Mouse (Mus musculus): ENCODE data around the gene B4gat1. TPM values are rescaled to one million over a fixed set of nuclear protein-coding genes. Genes with fewer than 3 reads are reported as not detected.
A peak's percentile ranks its signal among the peaks of the same experiment; 100 is the strongest.

B4gat1 gene
- polyA plus RNA-seq, 1 experiment from 2014 or later = 36.2 TPM

DNA sequence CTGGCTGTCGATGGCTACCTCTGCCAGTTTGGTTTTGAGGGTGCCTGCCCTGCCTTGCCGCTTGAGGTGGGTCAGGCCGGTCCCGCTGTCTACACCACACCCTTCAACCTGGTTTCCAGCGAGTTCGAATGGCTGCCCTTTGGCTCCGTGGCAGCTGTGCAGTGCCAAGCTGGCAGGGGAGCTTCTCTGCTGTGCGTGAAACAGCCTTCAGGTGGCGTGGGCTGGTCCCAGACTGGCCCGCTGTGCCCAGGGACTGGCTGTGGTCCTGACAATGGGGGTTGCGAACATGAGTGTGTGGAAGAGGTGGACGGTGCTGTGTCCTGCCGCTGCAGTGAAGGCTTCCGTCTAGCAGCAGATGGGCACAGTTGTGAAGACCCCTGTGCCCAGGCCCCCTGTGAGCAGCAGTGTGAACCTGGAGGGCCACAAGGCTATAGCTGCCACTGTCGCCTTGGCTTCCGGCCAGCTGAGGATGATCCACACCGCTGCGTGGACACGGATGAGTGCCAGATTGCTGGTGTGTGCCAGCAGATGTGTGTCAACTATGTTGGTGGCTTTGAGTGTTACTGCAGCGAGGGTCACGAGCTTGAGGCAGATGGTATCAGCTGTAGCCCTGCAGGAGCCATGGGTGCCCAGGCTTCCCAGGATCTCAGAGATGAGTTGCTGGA, 30.1 kb downstream of the B4gat1 start:
- Histone ChIP-seq H3K4me3 (peak overlapping the region; percentile 61), H3K9me3 (no peaks in the 10 kb centered on the region), H3K27ac (peak overlapping the region; percentile 92), H3K27me3 (ENCODE audit: poor library complexity, severe bottlenecking) (peaks cover 72% of the 10 kb centered on the region), H3K36me3 (replicated peaks) (no peaks in the 10 kb centered on the region), H3K4me1 (peaks cover 73% of the 10 kb centered on the region)
- 49% methylated on average over 21 of the region's 21 CpGs for WGBS
- no peak for DNase-seq (ENCODE audit: extremely low spot score, low spot score)

DNA sequence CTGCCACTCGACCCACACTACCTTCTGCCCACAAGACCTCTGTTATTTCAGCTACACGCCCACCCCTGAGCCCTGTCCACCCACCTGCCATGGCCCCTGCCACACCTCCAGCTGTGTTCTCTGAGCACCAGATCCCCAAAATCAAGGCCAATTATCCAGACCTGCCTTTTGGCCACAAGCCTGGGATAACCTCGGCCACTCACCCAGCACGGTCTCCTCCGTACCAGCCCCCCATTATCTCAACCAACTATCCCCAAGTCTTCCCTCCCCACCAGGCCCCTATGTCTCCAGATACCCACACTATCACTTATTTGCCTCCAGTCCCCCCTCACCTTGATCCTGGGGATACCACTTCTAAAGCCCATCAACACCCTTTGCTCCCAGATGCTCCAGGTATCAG, 30.9 kb downstream of the B4gat1 start:
- WGBS = 90% methylated on average over 5 of the region's 5 CpGs
- H3K4me3 ChIP-seq = peak overlapping the region; percentile 61; the same call in 1 of the 2 replicates
- DNase-seq (ENCODE audit: extremely low spot score, low spot score) = no peak
- no peaks in the 10 kb centered on the region for H3K9me3 ChIP-seq
- no peaks in the 10 kb centered on the region for H3K36me3 ChIP-seq (replicated peaks)
- H3K27ac ChIP-seq = peak overlapping the region; percentile 92; the same call in 1 of the 2 replicates
- peaks cover 78% of the 10 kb centered on the region for H3K27me3 ChIP-seq (ENCODE audit: poor library complexity, severe bottlenecking)
- H3K4me1 ChIP-seq = peaks cover 73% of the 10 kb centered on the region

DNA sequence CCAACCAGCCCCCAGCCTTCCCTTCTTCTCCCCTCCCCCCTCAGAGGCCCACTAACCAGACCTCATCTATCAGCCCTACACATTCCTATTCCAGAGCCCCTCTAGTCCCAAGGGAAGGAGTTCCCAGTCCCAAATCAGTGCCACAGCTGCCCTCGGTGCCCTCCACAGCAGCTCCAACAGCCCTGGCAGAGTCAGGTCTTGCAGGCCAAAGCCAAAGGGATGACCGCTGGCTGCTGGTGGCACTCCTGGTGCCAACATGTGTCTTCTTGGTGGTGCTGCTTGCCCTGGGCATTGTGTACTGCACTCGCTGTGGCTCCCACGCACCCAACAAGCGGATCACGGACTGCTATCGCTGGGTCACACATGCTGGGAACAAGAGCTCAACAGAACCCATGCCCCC, 31.4 kb downstream of the B4gat1 start:
- Histone ChIP-seq H3K4me3 (peak overlapping the region; percentile 61), H3K36me3 (replicated peaks) (no peaks in the 10 kb centered on the region), H3K27ac (peak overlapping the region; percentile 92), H3K9me3 (no peaks in the 10 kb centered on the region), H3K4me1 (peaks cover 69% of the 10 kb centered on the region), H3K27me3 (ENCODE audit: poor library complexity, severe bottlenecking) (peaks cover 81% of the 10 kb centered on the region)
- no peak for DNase-seq (ENCODE audit: extremely low spot score, low spot score)
- WGBS = 84% methylated on average over 7 of the region's 7 CpGs

DNA sequence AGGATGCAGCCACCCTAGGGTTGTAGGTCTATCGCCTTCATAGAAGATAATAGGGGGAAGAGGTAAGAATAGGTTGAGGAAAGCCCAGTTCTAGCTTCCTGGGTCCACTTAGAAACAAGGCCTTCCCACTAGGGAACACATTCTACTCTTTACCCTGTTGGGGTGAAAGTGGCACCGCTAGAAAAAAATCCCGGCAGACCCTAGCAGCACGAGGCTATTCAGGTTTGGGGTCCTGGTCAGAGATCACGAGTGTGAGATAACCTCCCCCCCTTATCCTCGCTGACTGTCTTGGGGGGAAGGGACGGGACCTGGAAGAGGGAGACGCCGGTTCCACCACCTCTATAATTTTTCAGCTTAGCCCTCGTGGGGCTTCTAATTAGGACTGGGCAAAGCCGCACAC, 32.5 kb downstream of the B4gat1 start:
- Histone ChIP-seq H3K36me3 (replicated peaks) (no peaks in the 10 kb centered on the region), H3K4me3 (peak overlapping the region; percentile 61), H3K4me1 (peaks cover 66% of the 10 kb centered on the region), H3K27me3 (ENCODE audit: poor library complexity, severe bottlenecking) (peaks cover 75% of the 10 kb centered on the region), H3K9me3 (no peaks in the 10 kb centered on the region), H3K27ac (peak overlapping the region; percentile 92)
- no peak for DNase-seq (ENCODE audit: extremely low spot score, low spot score)
- WGBS = 5% methylated on average over 11 of the region's 11 CpGs

DNA sequence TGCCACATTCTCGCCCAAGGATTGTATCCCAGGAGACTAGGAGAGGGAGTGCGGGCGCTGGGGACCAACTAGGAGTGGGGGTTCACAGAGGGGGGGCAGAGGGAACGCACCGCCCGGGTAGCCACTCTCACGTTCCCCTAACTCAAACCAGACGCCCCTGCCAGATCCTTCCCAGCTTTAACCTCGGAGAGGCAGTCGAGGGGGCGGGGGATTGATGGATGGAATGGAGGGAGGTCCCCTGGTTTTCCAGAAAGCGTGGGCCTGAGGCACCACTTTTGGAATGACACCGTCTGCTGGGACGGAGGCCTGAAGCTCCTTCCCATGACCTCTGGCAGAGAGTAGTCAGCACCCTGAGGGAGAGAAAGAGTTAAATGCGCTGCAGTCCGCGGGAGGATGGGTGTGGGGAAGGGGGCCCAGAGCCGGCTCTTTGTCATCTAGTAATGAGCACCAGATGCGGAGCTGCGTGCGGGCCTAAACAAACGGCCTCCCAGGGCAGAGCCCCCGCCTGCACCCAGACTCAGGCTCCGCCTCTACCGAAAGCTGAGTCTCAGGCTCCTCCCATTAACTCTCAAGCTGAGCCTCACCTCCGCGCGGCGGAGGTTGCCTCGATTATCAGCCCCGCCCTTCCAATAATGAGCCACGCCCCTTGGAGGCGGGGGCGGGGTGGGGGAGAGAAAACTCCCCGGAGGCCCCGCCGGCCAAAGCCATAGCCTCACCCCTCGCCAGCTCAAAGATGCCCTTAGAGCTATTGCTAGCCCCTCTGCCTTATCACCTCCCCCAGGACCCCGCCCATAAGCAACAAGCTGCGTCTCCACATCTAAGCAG, 33.1 kb downstream of the B4gat1 start:
- under 1% methylated on average over 40 of the region's 40 CpGs for WGBS
- Histone ChIP-seq H3K27ac (peak overlapping the region; percentile 92), H3K27me3 (ENCODE audit: poor library complexity, severe bottlenecking) (peaks cover 68% of the 10 kb centered on the region), H3K4me3 (peak overlapping the region; percentile 61), H3K4me1 (peaks cover 64% of the 10 kb centered on the region), H3K9me3 (no peaks in the 10 kb centered on the region), H3K36me3 (replicated peaks) (no peaks in the 10 kb centered on the region)
- DNase-seq (ENCODE audit: extremely low spot score, low spot score) = peak; percentile 89

DNA sequence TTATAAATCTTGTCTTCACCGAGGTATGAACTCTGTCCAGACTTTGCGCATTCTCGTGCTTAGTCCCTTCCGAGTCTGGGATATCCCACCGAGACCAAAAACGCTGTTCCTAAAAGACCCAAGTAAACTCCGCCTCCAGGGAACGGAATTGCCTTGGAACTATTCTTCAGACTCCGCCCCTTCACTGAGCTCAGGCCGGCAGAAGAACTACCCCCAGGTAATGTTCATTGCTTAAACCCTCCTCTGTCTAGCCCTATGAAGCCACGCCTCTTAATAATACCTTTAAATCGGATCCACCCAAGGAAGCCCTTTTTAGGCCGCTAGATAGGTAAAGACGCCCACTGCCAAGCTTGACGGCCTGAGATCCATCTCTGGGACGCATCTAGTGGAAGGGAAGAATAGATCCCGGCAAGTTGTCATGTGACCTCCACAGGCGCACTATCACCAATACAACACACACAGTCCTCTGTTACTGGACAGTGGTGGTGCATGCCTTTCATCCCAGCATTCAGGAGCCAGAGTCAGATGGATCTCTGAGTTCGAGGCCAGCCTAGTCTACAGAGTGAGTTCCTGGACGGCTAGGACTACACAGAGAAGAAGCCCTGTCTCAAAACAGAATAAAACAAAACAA, 33.9 kb downstream of the B4gat1 start:
- H3K36me3 ChIP-seq (replicated peaks) = no peaks in the 10 kb centered on the region
- WGBS = 1% methylated on average over 20 of the region's 20 CpGs
- H3K27ac ChIP-seq = peak overlapping the region; percentile 92
- peaks cover 60% of the 10 kb centered on the region for H3K27me3 ChIP-seq (ENCODE audit: poor library complexity, severe bottlenecking)
- H3K4me1 ChIP-seq = peaks cover 56% of the 10 kb centered on the region
- peak; percentile 57 for DNase-seq (ENCODE audit: extremely low spot score, low spot score)
- H3K4me3 ChIP-seq = peak overlapping the region; percentile 61
- no peaks in the 10 kb centered on the region for H3K9me3 ChIP-seq

DNA sequence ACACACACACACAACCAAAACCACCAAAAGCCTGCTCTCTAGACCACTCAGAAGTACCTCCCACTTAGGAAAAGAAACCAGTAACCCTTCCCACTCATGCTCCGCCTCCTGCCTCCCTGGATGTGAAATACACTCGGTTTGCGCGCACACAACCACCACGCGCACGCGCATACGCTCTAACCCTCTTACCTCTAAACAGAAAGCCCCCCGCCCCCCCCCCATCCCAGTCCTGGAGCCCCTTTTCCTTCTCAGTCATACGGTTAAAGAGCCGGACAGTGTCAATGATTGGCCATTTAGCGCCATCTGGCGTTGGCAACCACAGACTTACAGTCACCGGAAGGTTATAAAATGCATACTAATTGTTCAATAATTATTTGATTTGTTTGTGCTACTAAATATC, 34.4 kb downstream of the B4gat1 start:
- DNase-seq (ENCODE audit: extremely low spot score, low spot score) = peak; percentile 84
- WGBS = under 1% methylated on average over 15 of the region's 15 CpGs
- peak overlapping the region; percentile 61 for H3K4me3 ChIP-seq

DNA sequence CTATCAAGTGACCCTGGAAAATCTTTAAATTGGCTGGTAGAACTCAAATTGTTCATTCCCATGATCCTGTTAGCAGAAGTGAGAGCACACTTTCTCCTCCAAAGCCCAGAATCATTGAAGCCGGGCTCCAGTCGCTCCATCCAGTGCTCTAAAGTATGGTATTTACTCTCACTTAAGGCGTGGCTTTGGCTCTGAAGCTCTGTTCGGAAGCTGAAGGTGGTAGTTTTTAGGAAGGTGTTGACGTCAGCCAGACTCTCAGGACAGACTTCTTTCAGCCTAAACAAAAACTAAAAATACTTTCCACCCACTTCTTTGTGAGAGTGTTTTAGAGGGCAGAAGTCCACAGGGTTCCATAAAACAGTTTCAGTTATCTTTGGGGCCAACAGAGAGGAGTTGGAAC, 34.9 kb downstream of the B4gat1 start:
- H3K4me3 ChIP-seq = no peak overlapping the region
- H3K4me1 ChIP-seq = peaks cover 46% of the 10 kb centered on the region
- H3K9me3 ChIP-seq = no peaks in the 10 kb centered on the region
- H3K27ac ChIP-seq = no peak overlapping the region
- no peak for DNase-seq (ENCODE audit: extremely low spot score, low spot score)
- no peaks in the 10 kb centered on the region for H3K36me3 ChIP-seq (replicated peaks)
- 47% methylated on average over 5 of the region's 5 CpGs for WGBS
- peaks cover 50% of the 10 kb centered on the region for H3K27me3 ChIP-seq (ENCODE audit: poor library complexity, severe bottlenecking)

More for the DNA sequence above, 34.4 kb downstream of the B4gat1 start:
- Histone ChIP-seq H3K9me3 (no peaks in the 10 kb centered on the region), H3K27ac (peak overlapping the region; percentile 92), H3K36me3 (replicated peaks) (no peaks in the 10 kb centered on the region), H3K4me1 (peaks cover 51% of the 10 kb centered on the region), H3K27me3 (ENCODE audit: poor library complexity, severe bottlenecking) (peaks cover 55% of the 10 kb centered on the region)

DNA sequence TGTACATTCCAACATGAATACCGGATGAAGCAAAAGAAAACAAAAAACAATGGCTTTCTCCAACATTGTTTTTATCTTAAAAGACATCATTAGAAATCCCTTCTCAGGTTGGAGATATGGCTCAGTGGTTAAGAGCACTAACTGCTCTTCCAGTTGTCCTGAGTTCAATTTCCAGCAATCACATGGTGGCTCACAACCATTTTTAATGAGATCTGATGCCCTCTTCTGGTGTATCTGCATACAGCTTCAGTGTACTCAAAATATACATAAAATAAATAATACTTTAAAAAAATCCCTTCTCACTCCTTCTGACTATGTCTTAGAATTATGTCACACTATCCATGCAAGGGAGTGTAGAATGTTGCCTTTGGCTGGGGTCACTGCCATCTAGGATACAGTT, 40.7 kb downstream of the B4gat1 start:
- no peaks in the 10 kb centered on the region for H3K4me1 ChIP-seq
- no peak overlapping the region for H3K4me3 ChIP-seq
- H3K9me3 ChIP-seq = no peaks in the 10 kb centered on the region
- 91% methylated on average over 1 of the region's 1 CpGs for WGBS
- H3K36me3 ChIP-seq (replicated peaks) = no peaks in the 10 kb centered on the region
- no peak overlapping the region for H3K27ac ChIP-seq
- DNase-seq (ENCODE audit: extremely low spot score, low spot score) = no peak
- H3K27me3 ChIP-seq (ENCODE audit: poor library complexity, severe bottlenecking) = peaks cover 59% of the 10 kb centered on the region

DNA sequence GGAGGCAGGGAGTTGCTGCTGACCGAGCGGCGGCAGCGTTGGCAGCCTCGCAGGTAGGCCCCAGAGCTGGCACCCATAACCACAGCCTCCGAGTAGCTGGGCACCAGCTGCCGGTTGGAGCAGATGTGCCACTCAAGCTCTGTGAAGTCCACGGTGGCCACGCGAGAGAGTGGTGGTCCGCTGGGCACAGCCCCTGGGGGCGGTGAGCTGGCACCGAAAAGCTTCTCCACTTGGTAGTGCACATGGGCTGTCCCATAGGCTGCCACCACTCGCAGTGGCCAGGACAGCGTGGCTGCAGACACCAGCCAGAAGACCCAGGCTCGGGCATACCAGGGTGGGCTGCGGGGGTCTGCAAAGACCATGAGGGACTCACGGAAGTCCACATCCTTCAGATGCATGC, 43.4 kb downstream of the B4gat1 start:
- WGBS = 71% methylated on average over 18 of the region's 18 CpGs
- Histone ChIP-seq H3K27me3 (ENCODE audit: poor library complexity, severe bottlenecking) (peaks cover 76% of the 10 kb centered on the region), H3K9me3 (no peaks in the 10 kb centered on the region), H3K4me1 (peaks cover 13% of the 10 kb centered on the region), H3K36me3 (replicated peaks) (no peaks in the 10 kb centered on the region), H3K4me3 (no peak overlapping the region), H3K27ac (no peak overlapping the region)
- DNase-seq (ENCODE audit: extremely low spot score, low spot score) = no peak

DNA sequence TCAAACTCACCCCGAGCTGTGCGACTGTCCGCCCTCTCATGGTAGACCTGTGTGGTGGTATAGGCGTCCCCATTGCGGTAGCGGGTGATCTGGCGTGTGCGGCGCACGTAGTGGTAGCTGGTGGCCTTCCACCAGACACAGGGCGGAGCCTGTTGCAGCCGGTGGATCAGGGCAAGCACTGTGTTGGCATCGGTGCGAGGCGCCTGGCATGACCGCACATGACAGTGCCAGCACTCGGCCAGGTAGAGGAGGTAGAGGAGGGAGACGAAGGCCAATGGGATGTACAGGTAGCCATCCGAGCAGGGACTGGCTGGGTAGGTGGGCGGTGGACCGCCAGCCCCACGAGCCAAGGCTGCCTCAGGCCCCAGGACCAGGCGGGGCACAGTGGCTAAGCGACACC, 44.0 kb downstream of the B4gat1 start:
- WGBS = 71% methylated on average over 24 of the region's 24 CpGs
- DNase-seq (ENCODE audit: extremely low spot score, low spot score) = no peak
- Histone ChIP-seq H3K27ac (no peak overlapping the region), H3K36me3 (replicated peaks) (no peaks in the 10 kb centered on the region), H3K27me3 (ENCODE audit: poor library complexity, severe bottlenecking) (peaks cover 78% of the 10 kb centered on the region), H3K9me3 (no peaks in the 10 kb centered on the region), H3K4me1 (peaks cover 19% of the 10 kb centered on the region), H3K4me3 (no peak overlapping the region)

DNA sequence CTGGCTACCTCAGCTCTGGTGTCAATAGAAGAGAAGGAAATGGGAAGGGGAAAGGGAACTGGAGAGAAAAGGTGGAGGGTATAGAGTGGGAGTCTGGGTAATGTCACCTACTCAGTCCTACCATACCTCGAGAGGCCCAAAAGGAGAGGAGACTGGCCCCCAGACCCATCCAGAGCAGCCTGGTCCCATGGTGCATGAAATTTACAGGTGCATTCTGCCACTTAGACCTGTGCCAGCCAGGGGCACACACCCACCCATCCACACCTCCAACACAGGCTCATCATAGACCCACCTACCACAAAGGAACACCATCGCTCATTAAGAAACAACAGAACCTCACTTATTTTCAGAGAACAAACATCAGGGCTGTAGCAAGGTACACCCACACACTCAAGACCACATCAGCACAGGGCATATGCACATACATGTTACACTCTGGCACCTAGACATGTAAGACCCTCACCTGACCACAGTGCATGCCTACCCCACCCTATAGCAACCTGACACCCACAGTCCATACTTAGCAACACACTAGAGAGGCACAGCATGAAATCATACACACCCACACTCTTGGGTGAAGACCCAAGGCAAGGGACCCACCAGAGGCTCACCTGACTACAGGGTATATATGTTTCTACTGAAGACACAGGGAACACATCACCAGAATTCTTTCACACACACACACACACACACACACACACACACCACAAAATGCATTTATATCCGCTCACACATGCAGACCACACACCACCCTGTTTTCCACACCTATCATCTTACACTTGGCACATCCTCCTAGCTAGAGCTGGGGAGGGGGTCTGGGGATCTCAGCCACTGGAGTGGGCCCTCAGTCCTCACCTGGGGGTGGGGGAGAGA, 45.6 kb downstream of the B4gat1 start:
- Histone ChIP-seq H3K27me3 (ENCODE audit: poor library complexity, severe bottlenecking) (peaks cover 78% of the 10 kb centered on the region), H3K4me3 (peak overlapping the region; percentile 58), H3K4me1 (peaks cover 30% of the 10 kb centered on the region), H3K9me3 (no peaks in the 10 kb centered on the region), H3K36me3 (replicated peaks) (no peaks in the 10 kb centered on the region), H3K27ac (no peak overlapping the region)
- no peak for DNase-seq (ENCODE audit: extremely low spot score, low spot score)
- WGBS = 66% methylated on average over 3 of the region's 3 CpGs

All from forebrain, embryonic 10.5 days (tissue).